Mouse (Mus musculus) gastrocnemius, postnatal 4 days (tissue): ENCODE data around the gene Ddhd1. TPM values are rescaled to one million over a fixed set of nuclear protein-coding genes. Genes with fewer than 3 reads are reported as not detected.

ENCODE experiments used
- microRNA-seq: library from miRNA; unstranded; fragments of <30 nt; microRNA quantifications from one replicate; pipeline ENCODE4 v1.2.0, GENCODE M21; 2021
- total RNA-seq, 2 experiments: library from RNA; stranded (reverse); gene quantifications; 2 replicates each; pipeline ENCODE4 v1.2.3; 2021

The Ddhd1 gene
- total RNA-seq, 2 experiments from 2014 or later: 13.0 to 17.9 TPM

Small RNA genes within 50 kb of the gene (microRNA-seq; reads per million reads assigned to microRNA genes)
- 0.85 reads per million for gene Mir5131

Other genes starting within 250 kb of the Ddhd1 start
- 100 to 1,000 TPM; 210 to 227 TPM for gene Fermt2, start 128.0 kb downstream of the Ddhd1 start, total RNA-seq